Mouse (Mus musculus) gastrocnemius, adult 2 months (tissue): ENCODE measurements around the gene Spag16. TPM values are rescaled to one million over a fixed set of nuclear protein-coding genes. Genes with fewer than 3 reads are reported as not detected.
A peak's percentile ranks its signal among the peaks of the same experiment; 100 is the strongest.

Source experiments
- DNase-seq: peaks from one replicate; pipeline ENCODE4 v3.0.0; 2022
- H3K27ac ChIP-seq: fragments of 200-600 bp; 2 replicates; pipeline ENCODE4 v1.8.1; 2022; ENCODE audit warnings: mild to moderate bottlenecking
- H3K4me3 ChIP-seq: fragments of 200-600 bp; 2 replicates; pipeline ENCODE4 v1.8.1; 2022; ENCODE audit warnings: mild to moderate bottlenecking, moderate library complexity
- CTCF ChIP-seq: fragments of 200-600 bp; IDR thresholded peaks from 2 replicates; pipeline ENCODE4 v1.8.1; 2022; ENCODE audit warnings: antibody characterized with exemption, mild to moderate bottlenecking, moderate library complexity
- intact Hi-C: fragments of 180-260 bp; cut with DNase I; formaldehyde crosslinking; loops from one replicate; pipeline ENCODE4 v1.15.1; 2025
- total RNA-seq, 2 experiments: library from RNA; stranded (reverse); gene quantifications; 2 replicates each; pipeline ENCODE4 v1.2.3; 2021

Gene Spag16
- total RNA-seq, 2 experiments from 2014 or later, result not detected

GRCm38 (mm10) chr1:70165343-70166158 is 338.8 kb downstream of the Spag16 start:
- H3K4me3 ChIP-seq, result no peak overlapping the region
- no peak for TF ChIP-seq CTCF
- intact Hi-C loops, result no loop called here
- H3K27ac ChIP-seq, result no peak overlapping the region
- no peak for DNase-seq

GRCm38 (mm10) chr1:70180123-70180741 is 353.5 kb downstream of the Spag16 start:
- TF ChIP-seq CTCF, result no peak
- intact Hi-C loops, result no loop called here
- Histone ChIP-seq H3K27ac (no peak overlapping the region), H3K4me3 (no peak overlapping the region)
- no peak for DNase-seq

GRCm38 (mm10) chr1:70264815-70265214 is 438.0 kb downstream of the Spag16 start:
- intact Hi-C loops, result no loop called here
- DNase-seq, result no peak
- H3K4me3 ChIP-seq, result no peak overlapping the region
- H3K27ac ChIP-seq, result no peak overlapping the region
- no peak for TF ChIP-seq CTCF

- no peak overlapping the region for H3K27ac ChIP-seq
- DNase-seq, result no peak
- intact Hi-C loops, result no loop called here
- TF ChIP-seq CTCF, result no peak
- no peak overlapping the region for H3K4me3 ChIP-seq
These were observed 439.2 kb downstream of the Spag16 start for GRCm38 (mm10) chr1:70265920-70266505.

- peak; percentile 48 for TF ChIP-seq CTCF
- intact Hi-C loops, result no loop called here
- Histone ChIP-seq H3K4me3 (no peak overlapping the region), H3K27ac (no peak overlapping the region)
- DNase-seq, result no peak
These were observed 443.4 kb downstream of the Spag16 start for GRCm38 (mm10) chr1:70270139-70270538.

GRCm38 (mm10) chr1:70272753-70273152 is 446.0 kb downstream of the Spag16 start:
- Histone ChIP-seq H3K27ac (no peak overlapping the region), H3K4me3 (no peak overlapping the region)
- intact Hi-C loops, result no loop called here
- no peak for DNase-seq
- TF ChIP-seq CTCF, result no peak

- intact Hi-C loops, result no loop called here
- TF ChIP-seq CTCF, result no peak
- Histone ChIP-seq H3K27ac (no peak overlapping the region), H3K4me3 (no peak overlapping the region)
- no peak for DNase-seq
These were observed 452.5 kb downstream of the Spag16 start for GRCm38 (mm10) chr1:70279296-70279695.

GRCm38 (mm10) chr1:70283388-70283787 is 456.6 kb downstream of the Spag16 start:
- Histone ChIP-seq H3K4me3 (no peak overlapping the region), H3K27ac (no peak overlapping the region)
- TF ChIP-seq CTCF, result no peak
- DNase-seq, result no peak
- intact Hi-C loops, result no loop called here

- no peak for TF ChIP-seq CTCF
- no peak overlapping the region for H3K4me3 ChIP-seq
- DNase-seq, result no peak
- intact Hi-C loops, result no loop called here
- no peak overlapping the region for H3K27ac ChIP-seq
These were observed 457.4 kb downstream of the Spag16 start for GRCm38 (mm10) chr1:70284140-70284539.

- no peak for TF ChIP-seq CTCF
- Histone ChIP-seq H3K4me3 (no peak overlapping the region), H3K27ac (no peak overlapping the region)
- no peak for DNase-seq
- intact Hi-C loops, result no loop called here
These were observed 489.5 kb downstream of the Spag16 start for GRCm38 (mm10) chr1:70316128-70316765.

- no peak for TF ChIP-seq CTCF
- no peak overlapping the region for H3K27ac ChIP-seq
- H3K4me3 ChIP-seq, result no peak overlapping the region
- intact Hi-C loops, result no loop called here
- DNase-seq, result no peak
These were observed 494.2 kb downstream of the Spag16 start for GRCm38 (mm10) chr1:70320951-70321350.

- no peak overlapping the region for H3K27ac ChIP-seq
- no peak overlapping the region for H3K4me3 ChIP-seq
- intact Hi-C loops, result no loop called here
- no peak for DNase-seq
- TF ChIP-seq CTCF, result no peak
These were observed 519.4 kb downstream of the Spag16 start for GRCm38 (mm10) chr1:70346179-70346578.

GRCm38 (mm10) chr1:70351371-70351770 is 524.6 kb downstream of the Spag16 start:
- TF ChIP-seq CTCF, result no peak
- DNase-seq, result no peak
- Histone ChIP-seq H3K4me3 (no peak overlapping the region), H3K27ac (no peak overlapping the region)
- intact Hi-C loops, result no loop called here
